Mouse (Mus musculus) liver, embryonic 14.5 days (tissue): ENCODE results near the gene Tle1. TPM values are rescaled to one million over a fixed set of nuclear protein-coding genes. Genes with fewer than 3 reads are reported as not detected.

ENCODE experiments used
- ATAC-seq: fragments of 200-750 bp; cut with Nextera tagmentation; 2 replicates; pipeline ENCODE4 v1.8.0; 2017; ENCODE audit warnings: moderate number of reproducible peaks, mild to moderate bottlenecking, moderate library complexity; ENCODE audit not compliant: insufficient read depth
- DNase-seq, 3 experiments: peaks; one replicate each; pipeline ENCODE4 v3.0.0-alpha.2; 2012 to 2013; ENCODE audit warnings: low read depth in 3 of 3, low spot score in 3 of 3
- H3K27ac ChIP-seq: fragments of 300-500 bp; sonication (generic); 2 replicates; pipeline ENCODE4 v1.5.1; 2014; ENCODE audit warnings: moderate library complexity, mild to moderate bottlenecking, control low read depth, inconsistent platforms
- H3K27me3 ChIP-seq: fragments of 300-500 bp; sonication (generic); 2 replicates; pipeline ENCODE4 v1.6.1; 2014; ENCODE audit warnings: mild to moderate bottlenecking, low read length, moderate library complexity; ENCODE audit not compliant: control insufficient read depth, insufficient read depth
- H3K36me3 ChIP-seq: fragments of 300-500 bp; sonication (generic); replicated peaks from 2 replicates; pipeline ENCODE4 v1.6.1; 2014; ENCODE audit warnings: low read depth; ENCODE audit not compliant: control insufficient read depth, insufficient read depth
- H3K4me1 ChIP-seq, 2 experiments: fragments of 200-500 bp in 1 of 2; fragments of 300-500 bp in 1 of 2; sonication (generic) in 1 of 2; replicated peaks; 2 replicates each; pipeline ENCODE4 v1.6.1; 2012 to 2014; ENCODE audit warnings: antibody characterized with exemption in 1 of 2, inconsistent platforms in 1 of 2, low read length in 1 of 2; ENCODE audit not compliant: control insufficient read depth in 2 of 2, insufficient read depth in 2 of 2
- H3K4me2 ChIP-seq: fragments of 300-500 bp; sonication (generic); 2 replicates; pipeline ENCODE4 v1.6.1; 2014; ENCODE audit warnings: low read depth, mild to moderate bottlenecking, control low read depth, moderate library complexity
- H3K4me3 ChIP-seq, 2 experiments: fragments of 200-500 bp in 1 of 2; fragments of 300-500 bp in 1 of 2; sonication (generic) in 1 of 2; 2 replicates each; pipeline ENCODE4 v1.5.1; 2012 to 2014; ENCODE audit warnings: low read depth in 2 of 2, low read length in 2 of 2, mild to moderate bottlenecking in 2 of 2, control low read depth in 1 of 2, inconsistent platforms in 1 of 2, moderate library complexity in 1 of 2; ENCODE audit not compliant: insufficient read depth in 1 of 2
- H3K9ac ChIP-seq: fragments of 300-500 bp; sonication (generic); replicated peaks from 2 replicates; pipeline ENCODE4 v1.6.1; 2014; ENCODE audit warnings: mild to moderate bottlenecking, control low read depth, moderate library complexity
- H3K9me3 ChIP-seq: fragments of 300-500 bp; sonication (generic); 2 replicates; pipeline ENCODE4 v1.6.1; 2016; ENCODE audit warnings: low read length, mixed read lengths; ENCODE audit not compliant: control insufficient read depth
- CTCF ChIP-seq: IDR thresholded peaks from 2 replicates; pipeline ENCODE4 v1.5.1; 2016; ENCODE audit warnings: antibody characterized with exemption, low read depth, control low read depth
- EP300 ChIP-seq: IDR thresholded peaks from 2 replicates; pipeline ENCODE4 v1.6.1; 2016; ENCODE audit warnings: antibody characterized with exemption, low read depth
- WGBS: fragments of 180-500 bp; shearing (Covaris S2); extraction: QIAGEN DNeasy Blood & Tissue Kit; methylation state at CpG from one replicate; pipeline ENCODE4 v1.1.7; 2014; ENCODE audit not compliant: insufficient replicate concordance; 5-methylcytosine and 5-hydroxymethylcytosine counted together
- polyA plus RNA-seq, 2 experiments: library from polyadenylated mRNA; depleted of rRNA in 1 of 2; stranded (reverse) in 1 of 2; unstranded in 1 of 2; fragments of >200 nt; fragmentation: Nextera tagmentation in 1 of 2; extraction: Ambion mirVana in 1 of 2; gene quantifications; 2 replicates each; pipeline versions ENCODE4 v1.2.1 to v1.2.3; 2012 to 2014

Gene Tle1
- polyA plus RNA-seq, 2 experiments: 5.8 to 9.1 TPM

DNA sequence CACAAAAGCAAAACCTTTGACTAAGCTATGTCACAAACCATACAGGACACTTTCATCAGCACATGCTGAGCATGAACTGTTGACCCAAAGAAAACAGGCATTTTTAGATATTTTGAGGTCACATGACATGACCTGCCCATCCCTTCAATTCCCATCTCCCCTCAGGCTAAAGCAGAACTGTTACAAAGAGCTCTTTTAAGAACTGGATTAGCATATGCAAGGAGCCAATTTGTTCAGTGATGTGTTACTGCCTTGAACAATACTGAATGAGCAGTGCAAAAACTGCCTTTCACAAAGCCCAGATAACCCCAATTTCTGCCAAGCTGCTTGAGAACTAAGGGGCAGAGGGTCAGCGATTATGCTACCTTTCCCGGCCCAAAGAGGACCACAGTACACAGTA, 54.7 kb downstream of the Tle1 start:
- Histone ChIP-seq H3K9me3 (no peaks in the 10 kb centered on the region), H3K4me1 (peaks cover 0 to 1% of the 10 kb centered on the region in 2 experiments; a peak in 1 of 4 replicates), H3K36me3 (no peaks in the 10 kb centered on the region), H3K4me3 (no peak overlapping the region), H3K27ac (no peak overlapping the region), H3K4me2 (no peak overlapping the region), H3K9ac (no peak overlapping the region), H3K27me3 (no peaks in the 10 kb centered on the region)
- no peak for ATAC-seq
- 76% methylated on average over 2 of the region's 2 CpGs for WGBS
- TF ChIP-seq CTCF (no peak), EP300 (no peak)
- DNase-seq: no peak

DNA sequence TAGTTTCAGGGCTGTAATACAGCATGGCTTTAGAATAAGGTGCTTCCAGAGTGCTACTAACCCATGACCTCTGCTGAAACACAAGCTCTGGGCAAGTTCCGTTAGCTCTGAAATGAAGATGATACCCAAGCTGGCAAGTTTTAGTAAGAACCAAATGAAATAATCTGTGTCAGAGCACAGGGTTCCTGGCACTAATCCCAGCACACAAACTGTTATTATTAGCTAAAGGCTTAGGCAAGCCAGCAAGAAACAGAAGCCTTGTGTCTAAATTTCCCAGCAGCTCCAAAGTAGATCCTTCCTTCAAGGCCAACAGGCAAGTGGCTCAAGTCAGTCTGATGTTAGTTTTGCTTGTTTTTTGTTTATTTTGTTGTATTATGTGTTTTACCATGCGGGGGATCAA, 56.2 kb downstream of the Tle1 start:
- no peaks in the 10 kb centered on the region for H3K9me3 ChIP-seq
- H3K9ac ChIP-seq: no peak overlapping the region
- no peak for DNase-seq
- H3K27ac ChIP-seq: no peak overlapping the region
- TF ChIP-seq EP300 (no peak), CTCF (no peak)
- 0 out of 4 replicates have a peak, but pooled peaks cover 0 to 1% of the 10 kb centered on the region in 2 experiments for H3K4me1 ChIP-seq
- 65% methylated on average over 2 of the region's 2 CpGs for WGBS
- no peak overlapping the region for H3K4me3 ChIP-seq
- no peaks in the 10 kb centered on the region for H3K36me3 ChIP-seq
- H3K4me2 ChIP-seq: no peak overlapping the region
- ATAC-seq: no peak
- H3K27me3 ChIP-seq: no peaks in the 10 kb centered on the region

DNA sequence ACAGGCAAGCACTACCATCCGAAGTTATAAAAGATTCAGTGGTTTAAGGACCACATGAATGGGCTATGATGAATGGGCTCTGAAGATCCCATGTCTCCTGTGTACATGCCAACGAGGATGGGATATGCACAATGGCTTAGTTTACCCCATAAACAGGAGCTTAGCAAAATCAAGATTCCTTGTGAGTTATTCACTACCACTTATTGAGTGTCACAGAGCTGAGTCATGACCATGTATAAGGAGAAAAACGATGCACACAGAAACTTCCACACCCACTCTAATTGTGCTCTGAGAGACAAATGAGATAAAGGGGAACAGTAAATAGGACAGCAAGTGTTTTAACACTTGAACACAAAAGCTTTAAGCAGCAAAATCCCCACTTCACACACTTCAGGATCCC, 60.0 kb downstream of the Tle1 start:
- no peaks in the 10 kb centered on the region; the same call in 1 of the 2 replicates for H3K36me3 ChIP-seq
- H3K9me3 ChIP-seq: no peaks in the 10 kb centered on the region
- ATAC-seq: no peak
- no peak for TF ChIP-seq EP300
- no peak for TF ChIP-seq CTCF
- no peak overlapping the region for H3K4me3 ChIP-seq
- H3K27me3 ChIP-seq: no peaks in the 10 kb centered on the region
- DNase-seq: no peak
- no peak overlapping the region for H3K4me2 ChIP-seq
- no peak overlapping the region for H3K27ac ChIP-seq
- no peak overlapping the region for H3K9ac ChIP-seq
- no peaks in the 10 kb centered on the region for H3K4me1 ChIP-seq
- 58% methylated on average over 3 of the region's 3 CpGs for WGBS

DNA sequence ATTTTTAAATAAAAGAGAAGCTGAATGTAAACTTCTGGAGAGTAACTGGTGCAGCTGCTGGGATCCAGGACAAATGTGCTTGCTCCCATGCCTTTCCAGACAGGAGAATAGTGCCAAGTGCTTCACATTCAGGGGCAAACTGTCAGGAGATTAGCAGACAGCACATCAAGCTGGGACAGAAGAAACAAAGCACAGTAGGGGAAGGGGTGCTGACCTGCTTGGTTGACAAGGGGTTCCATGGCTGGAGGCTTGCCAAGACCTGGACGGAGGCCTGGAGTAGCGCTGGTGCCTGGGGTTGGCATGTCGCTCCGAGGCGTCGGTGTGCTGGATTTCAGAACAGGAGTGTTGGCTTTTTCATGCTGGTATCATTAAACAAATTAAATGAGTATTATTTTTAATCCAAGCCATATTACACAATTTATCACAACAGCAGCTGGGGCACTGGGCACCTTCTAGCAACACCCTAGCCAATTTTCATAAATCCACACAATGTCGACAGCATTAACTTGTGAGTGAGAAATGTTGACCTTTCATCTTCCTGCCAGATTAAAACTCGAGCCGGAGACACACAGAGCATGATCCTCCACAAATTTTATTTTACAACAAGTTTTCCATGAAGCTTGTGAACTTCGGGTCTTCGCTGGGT, 61.1 kb downstream of the Tle1 start:
- 84% methylated on average over 11 of the region's 11 CpGs for WGBS
- H3K4me1 ChIP-seq: no peaks in the 10 kb centered on the region
- no peak overlapping the region for H3K4me2 ChIP-seq
- no peak overlapping the region for H3K9ac ChIP-seq
- H3K27ac ChIP-seq: no peak overlapping the region
- DNase-seq (no peak), ATAC-seq (no peak)
- no peaks in the 10 kb centered on the region; the same call in 1 of the 2 replicates for H3K36me3 ChIP-seq
- no peak overlapping the region for H3K4me3 ChIP-seq
- TF ChIP-seq EP300: no peak
- TF ChIP-seq CTCF: no peak
- no peaks in the 10 kb centered on the region for H3K27me3 ChIP-seq
- H3K9me3 ChIP-seq: no peaks in the 10 kb centered on the region

DNA sequence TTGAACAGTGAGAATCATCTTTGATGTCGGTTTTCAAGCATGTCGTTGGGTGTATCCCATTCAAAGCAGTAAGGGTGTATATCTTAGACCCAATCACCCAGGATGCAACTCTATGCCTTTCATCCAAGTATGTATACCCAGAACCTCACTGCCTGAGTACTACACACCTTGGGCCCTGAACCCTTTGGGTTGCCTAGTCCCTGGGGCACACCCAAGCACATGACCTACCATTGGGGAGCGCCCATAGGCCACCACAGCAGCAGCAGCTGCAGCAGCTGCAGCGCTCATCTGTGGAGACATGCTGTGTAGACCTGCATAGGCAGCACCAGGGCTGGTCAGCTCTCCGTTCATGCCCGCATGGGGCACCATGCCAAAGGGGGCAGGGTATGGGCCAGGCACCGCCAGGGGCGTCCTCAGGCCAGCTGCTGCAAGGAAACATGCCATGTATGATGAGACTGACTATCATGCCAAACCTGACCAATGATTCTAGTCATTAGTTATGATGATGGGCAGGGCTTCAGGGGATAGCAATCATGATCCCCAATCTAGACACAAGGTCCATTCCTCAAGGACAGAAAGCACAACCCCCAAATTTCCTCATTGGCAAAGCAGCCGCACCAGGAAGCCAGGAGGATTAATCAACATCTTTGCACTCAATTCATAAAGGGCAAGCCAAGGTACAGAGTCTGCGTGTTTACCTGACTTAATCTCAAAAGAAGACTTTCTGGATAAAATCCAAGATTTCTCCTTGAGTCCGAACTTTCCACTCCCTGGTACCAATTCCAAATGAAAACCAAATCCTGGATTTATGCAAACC, 62.2 kb downstream of the Tle1 start:
- TF ChIP-seq EP300: no peak
- TF ChIP-seq CTCF: no peak
- no peak overlapping the region for H3K4me3 ChIP-seq

More for the DNA sequence above, 62.2 kb downstream of the Tle1 start:
- H3K4me2 ChIP-seq: no peak overlapping the region
- no peaks in the 10 kb centered on the region; the same call in 1 of the 2 replicates for H3K36me3 ChIP-seq
- ATAC-seq: no peak
- H3K4me1 ChIP-seq: no peaks in the 10 kb centered on the region
- H3K9ac ChIP-seq: no peak overlapping the region
- H3K27me3 ChIP-seq: no peaks in the 10 kb centered on the region
- no peaks in the 10 kb centered on the region for H3K9me3 ChIP-seq
- H3K27ac ChIP-seq: no peak overlapping the region
- WGBS: 76% methylated on average over 11 of the region's 11 CpGs
- DNase-seq: no peak
